ENCODE assay signal across 24 mouse cellular contexts in genomic region chr2:135315980-135316379, GRCm38 (mm10).
DNase-seq lines count a peak whose midpoint lies in the region; ATAC-seq and TF ChIP-seq lines count a peak whose summit lies in the region.
"Had no signal": no experiment of that assay in that cellular context is flagged by ENCODE, and none has a peak within 500 bp of the region (broad histone marks: within the 10 kb centered on the region; RNA-seq: fewer than 3 reads in every experiment).

No protein-coding gene starts in this region.

- 77% methylated on average over 3 of the region's 3 CpGs for WGBS in forebrain, postnatal 0 days
- 87% methylated on average over 3 of the region's 3 CpGs for WGBS in forebrain, embryonic 15.5 days
- 92% methylated on average over 3 of the region's 3 CpGs for WGBS in midbrain, embryonic 11.5 days
- WGBS in midbrain, embryonic 10.5 days = 91% methylated on average over 3 of the region's 3 CpGs

- no peak for DNase-seq in forebrain, postnatal 0 days
- no peak for DNase-seq in frontal cortex, postnatal 25 days (ENCODE audit: low spot score in 2 of 2)
- DNase-seq in midbrain, embryonic 11.5 days (ENCODE audit: low spot score, missing footprints) = peak; percentile 17
- DNase-seq in midbrain, embryonic 10.5 days (ENCODE audit: low spot score) = no peak
- DNase-seq in brain, adult 2 months (ENCODE audit: low read depth, low spot score) = peak; percentile 24
- DNase-seq in adrenal gland, adult 18-20 months (ENCODE audit: low spot score in 2 of 2) = no peak
- DNase-seq: adrenal gland, adult 2 months; adrenal gland, adult 8-10 months; adrenal gland, postnatal 10 days; adrenal gland, postnatal 14 days; adrenal gland, postnatal 25 days; adrenal gland, postnatal 36 days; B cell, adult 2 months; cerebellum, adult 11 months; cerebellum, adult 11-12 months; cerebellum, adult 18-20 months; cerebellum, adult 2 months had no signal

- no peaks in the 10 kb centered on the region for H3K36me3 ChIP-seq in forebrain, postnatal 0 days (ENCODE audit: insufficient read depth)
- no peaks in the 10 kb centered on the region for H3K36me3 ChIP-seq in forebrain, embryonic 15.5 days
- H3K36me3 ChIP-seq in midbrain, embryonic 11.5 days (ENCODE audit: control insufficient read depth, insufficient read depth, low read length) = no peaks in the 10 kb centered on the region
- no peaks in the 10 kb centered on the region for H3K36me3 ChIP-seq in midbrain, embryonic 10.5 days
- H3K36me3 ChIP-seq: G1E had no signal

- H3K27ac ChIP-seq in forebrain, postnatal 0 days (ENCODE audit: low read depth, low read length) = no peak overlapping the region
- no peak overlapping the region for H3K27ac ChIP-seq in forebrain, embryonic 15.5 days (replicated peaks)
- H3K27ac ChIP-seq in midbrain, embryonic 11.5 days (ENCODE audit: low read depth, low read length) = no peak overlapping the region
- no peak overlapping the region for H3K27ac ChIP-seq in midbrain, embryonic 10.5 days (replicated peaks)

- H3K9ac ChIP-seq in forebrain, postnatal 0 days = no peak overlapping the region
- no peak overlapping the region for H3K9ac ChIP-seq in forebrain, embryonic 15.5 days (replicated peaks)
- no peak overlapping the region for H3K9ac ChIP-seq in midbrain, embryonic 11.5 days (ENCODE audit: low read length)

- TF ChIP-seq CTCF in forebrain, postnatal 0 days (IDR thresholded peaks at IDR 0.05; ENCODE audit: low read depth) = no peak

- no peaks in the 10 kb centered on the region for H3K27me3 ChIP-seq in forebrain, postnatal 0 days (ENCODE audit: insufficient read depth, low read length)
- H3K27me3 ChIP-seq in forebrain, embryonic 15.5 days = no peaks in the 10 kb centered on the region
- no peaks in the 10 kb centered on the region for H3K27me3 ChIP-seq in midbrain, embryonic 11.5 days (ENCODE audit: control insufficient read depth, insufficient read depth, low read length)
- no peaks in the 10 kb centered on the region for H3K27me3 ChIP-seq in midbrain, embryonic 10.5 days (ENCODE audit: low read depth, poor library complexity, severe bottlenecking)
- H3K27me3 ChIP-seq: CH12.LX had no signal

- H3K4me2 ChIP-seq in forebrain, postnatal 0 days (ENCODE audit: low read depth) = no peak overlapping the region
- H3K4me2 ChIP-seq in forebrain, embryonic 15.5 days (replicated peaks) = no peak overlapping the region
- H3K4me2 ChIP-seq in midbrain, embryonic 11.5 days = no peak overlapping the region

- ATAC-seq in forebrain, postnatal 0 days = peak; percentile 51; the same call in 1 of the 2 replicates
- ATAC-seq in forebrain, embryonic 15.5 days (replicated peaks) = no peak
- peak; percentile 73 for ATAC-seq in frontal cortex, adult (ENCODE audit: low TSS enrichment)
- ATAC-seq in midbrain, embryonic 11.5 days (ENCODE audit: low FRiP score) = no peak
- ATAC-seq: activated CD4-positive, CD25-positive, alpha-beta regulatory T cell, adult 4 months; CD4-positive, CD25-positive, alpha-beta regulatory T cell, adult 4 months; Patski had no signal

- H3K9me3 ChIP-seq in forebrain, postnatal 0 days (ENCODE audit: low read length) = no peaks in the 10 kb centered on the region
- no peaks in the 10 kb centered on the region for H3K9me3 ChIP-seq in forebrain, embryonic 15.5 days
- H3K9me3 ChIP-seq in midbrain, embryonic 11.5 days (ENCODE audit: control insufficient read depth, low read length) = no peaks in the 10 kb centered on the region
- no peaks in the 10 kb centered on the region for H3K9me3 ChIP-seq in midbrain, embryonic 10.5 days (replicated peaks)
- H3K9me3 ChIP-seq: G1E had no signal

- no peak overlapping the region for H3K4me3 ChIP-seq in forebrain, postnatal 0 days (ENCODE audit: low read depth, low read length)
- no peak overlapping the region for H3K4me3 ChIP-seq in forebrain, embryonic 15.5 days
- H3K4me3 ChIP-seq in midbrain, embryonic 11.5 days (ENCODE audit: low read depth, low read length) = no peak overlapping the region
- H3K4me3 ChIP-seq in midbrain, embryonic 10.5 days = no peak overlapping the region

- H3K4me1 ChIP-seq in forebrain, postnatal 0 days (ENCODE audit: insufficient read depth) = no peaks in the 10 kb centered on the region
- H3K4me1 ChIP-seq in forebrain, embryonic 15.5 days = no peaks in the 10 kb centered on the region
- H3K4me1 ChIP-seq in midbrain, embryonic 11.5 days (ENCODE audit: control insufficient read depth, insufficient read depth, low read length) = no peaks in the 10 kb centered on the region
- H3K4me1 ChIP-seq in midbrain, embryonic 10.5 days = no peaks in the 10 kb centered on the region

Comparison
In these comparisons a context has a peak if more than half of its experiments do, and no peak if none do; other contexts are left out.
1. ATAC-seq: peak in forebrain, postnatal 0 days (single experiment) and frontal cortex, adult (single experiment); none in forebrain, embryonic 15.5 days (single experiment) and midbrain, embryonic 11.5 days (single experiment).
2. DNase-seq: peak in midbrain, embryonic 11.5 days (single experiment) and brain, adult 2 months (single experiment); none in forebrain, postnatal 0 days (single experiment), frontal cortex, postnatal 25 days (0 of 2), midbrain, embryonic 10.5 days (single experiment) and adrenal gland, adult 18-20 months (0 of 2).